Mouse (Mus musculus) thymus, postnatal 0 days (tissue): ENCODE data around the gene Gm4131. TPM values are rescaled to one million over a fixed set of nuclear protein-coding genes. Genes with fewer than 3 reads are reported as not detected.

Experiments
- DNase-seq: peaks from one replicate; pipeline ENCODE4 v3.0.0-alpha.2; 2015; ENCODE audit warnings: low spot score
- polyA plus RNA-seq: library from polyadenylated mRNA; unstranded; fragments of >200 nt; fragmentation: Nextera tagmentation; extraction: Ambion mirVana; gene quantifications from 2 replicates; pipeline ENCODE4 v1.2.1, GENCODE M21; 2015

Gene Gm4131
- polyA plus RNA-seq, 1 experiment from 2014 or later = not detected

DNA sequence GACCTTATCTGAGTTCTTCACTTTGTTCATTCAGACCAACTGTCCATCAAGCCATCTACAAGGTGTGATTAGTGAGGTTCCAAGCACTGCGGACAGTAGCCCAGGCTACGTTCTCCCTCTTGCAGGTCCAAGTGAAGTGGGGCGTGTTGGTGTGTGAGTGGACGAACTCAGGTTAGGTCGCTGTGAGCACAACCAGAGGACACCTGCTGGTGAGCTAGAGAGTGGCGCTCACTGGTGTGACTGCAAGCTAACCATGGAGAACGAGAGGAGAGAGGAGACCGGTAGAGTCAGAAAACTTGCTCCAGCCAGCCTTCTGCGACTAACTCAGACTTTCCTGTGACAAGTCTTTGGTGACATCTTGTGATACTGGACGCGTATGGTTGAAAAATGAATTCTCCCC lies 107.2 kb downstream of the Gm4131 start:
- DNase-seq = peak; percentile 8

DNA sequence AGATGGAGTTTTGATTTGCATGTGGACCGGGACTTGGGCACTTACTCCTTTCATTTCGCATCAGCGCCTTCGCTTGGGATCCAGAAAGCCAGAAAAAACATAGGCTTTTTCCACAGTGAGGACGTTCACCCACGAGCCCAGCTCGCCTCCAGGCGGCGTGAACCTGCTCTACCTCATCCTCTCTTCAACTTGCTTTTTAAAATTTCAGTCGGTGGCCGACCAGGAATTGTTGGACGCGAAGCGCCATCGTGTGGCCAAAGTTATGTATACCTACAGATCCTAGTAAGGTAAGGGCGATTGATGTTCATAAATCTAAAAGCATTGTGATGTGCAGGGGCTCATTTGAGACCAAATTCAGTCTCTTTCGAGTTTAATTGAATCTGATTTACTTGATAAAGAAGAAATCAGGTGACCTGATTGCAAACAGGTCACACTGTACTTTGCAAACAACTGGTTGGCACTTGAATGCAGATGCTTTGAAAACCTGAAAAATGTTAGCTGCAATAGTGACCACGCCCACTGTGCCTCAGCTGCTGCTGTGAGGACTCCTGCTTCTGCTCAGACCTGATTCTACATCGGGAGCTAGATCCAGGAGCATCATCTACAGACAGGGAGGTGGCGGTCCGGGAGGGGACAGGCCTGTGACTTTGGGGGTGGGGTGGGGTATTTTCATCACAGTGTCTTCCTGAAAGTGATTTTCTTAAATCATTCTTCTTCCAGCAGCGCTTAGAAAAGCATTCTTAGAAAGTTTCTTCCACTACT lies 109.1 kb downstream of the Gm4131 start:
- peak; percentile 85 for DNase-seq

DNA sequence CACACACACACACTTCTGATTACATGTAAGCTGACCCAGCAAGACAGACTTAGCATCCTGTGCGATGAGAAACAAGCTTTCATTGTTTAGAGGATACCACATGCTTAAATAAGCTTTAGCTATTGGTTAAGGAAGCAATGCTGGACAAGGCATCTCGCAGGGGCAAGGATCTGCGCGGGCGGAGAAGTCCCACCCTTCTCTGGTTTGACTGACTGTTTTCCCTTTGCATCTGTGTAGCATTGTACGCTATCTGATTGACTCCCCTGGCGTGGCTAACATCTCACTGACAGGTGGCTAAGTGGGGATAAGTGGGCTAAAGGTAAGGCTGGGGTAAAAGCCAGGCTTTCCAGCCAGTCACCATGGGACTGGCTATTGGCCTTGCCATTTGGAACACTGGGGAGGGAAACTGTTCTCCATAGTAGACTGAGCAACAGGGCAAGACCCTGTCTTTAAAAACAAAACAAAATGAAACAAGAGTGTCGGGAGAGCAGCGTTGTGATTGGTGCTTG lies 110.4 kb downstream of the Gm4131 start, which contains the start of gene Gucy1b2:
Gucy1b2 (minus strand) TSS at position 51 of the 509 bp plus-strand sequence.
- no peak for DNase-seq

DNA sequence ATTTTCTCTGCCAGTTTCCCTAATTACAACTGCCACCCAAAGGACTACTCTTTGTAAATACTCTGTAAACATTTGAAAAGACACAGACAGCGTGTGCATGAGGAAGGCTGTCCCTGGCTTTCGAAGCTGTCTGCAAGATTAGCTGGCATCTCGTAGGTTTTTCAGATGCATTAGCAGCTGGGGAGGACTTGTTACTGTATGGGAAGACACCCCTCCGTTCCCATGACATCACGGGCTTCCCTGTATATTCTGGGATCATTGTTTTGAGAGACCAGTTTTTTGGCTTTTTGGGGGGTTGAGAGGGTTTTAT lies 111.2 kb downstream of the Gm4131 start:
- no peak for DNase-seq

DNA sequence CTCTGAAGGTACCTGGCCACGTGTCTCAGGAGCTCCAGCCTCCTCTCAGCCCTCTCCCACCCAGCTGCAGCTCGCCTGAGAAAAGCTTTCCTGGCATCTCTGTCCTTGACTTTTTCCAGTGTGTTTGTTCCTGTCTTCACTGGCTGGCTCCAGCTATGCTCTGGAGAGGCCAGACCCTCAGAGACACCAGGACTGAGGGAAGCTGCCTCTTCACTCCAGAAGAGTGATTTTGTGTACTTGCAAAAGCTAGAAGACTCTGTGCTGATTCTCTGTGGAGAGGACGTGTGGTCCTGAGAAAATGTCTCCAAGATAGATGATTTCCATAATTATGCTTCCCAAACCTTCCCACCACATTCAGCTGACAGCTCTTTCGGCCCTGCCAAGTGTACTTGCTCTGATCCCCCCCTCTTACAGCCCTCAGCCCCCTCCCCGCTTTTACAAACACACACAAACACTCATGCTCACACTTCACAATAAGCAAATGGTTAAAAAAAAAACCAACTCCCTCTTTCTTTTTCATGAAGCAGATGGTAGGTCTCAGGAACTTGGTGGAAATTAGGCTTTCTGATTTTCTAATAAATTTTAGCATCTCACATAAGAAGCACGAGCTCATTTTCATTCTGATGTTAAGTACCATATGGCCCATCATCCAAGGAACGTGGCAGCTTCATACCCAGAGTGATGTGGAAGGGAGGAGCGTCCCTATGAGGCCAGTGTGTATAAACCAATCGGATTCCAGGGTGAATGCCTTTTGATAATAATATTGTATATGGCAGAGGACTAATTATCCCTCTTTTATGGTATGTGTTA lies 111.8 kb downstream of the Gm4131 start:
- no peak for DNase-seq

DNA sequence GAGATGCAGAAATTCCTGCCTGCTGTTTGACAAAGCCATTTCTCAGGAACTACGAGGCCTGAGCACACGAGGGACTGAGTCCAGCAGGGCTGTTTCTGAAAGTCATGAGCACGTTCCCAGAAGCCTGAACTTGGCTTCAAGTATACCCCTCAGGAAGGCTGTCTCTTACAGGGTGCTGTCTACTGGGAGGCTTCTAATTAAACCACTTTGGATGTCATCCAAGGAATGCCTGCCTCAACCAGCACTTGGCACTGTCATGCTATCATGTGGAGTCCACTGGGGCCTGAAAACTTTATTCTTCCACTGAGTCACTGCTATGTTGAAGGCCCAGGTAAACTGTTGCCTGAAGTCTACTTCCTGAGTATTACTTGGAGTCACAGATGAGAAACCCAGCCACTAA lies 112.6 kb downstream of the Gm4131 start:
- no peak for DNase-seq

DNA sequence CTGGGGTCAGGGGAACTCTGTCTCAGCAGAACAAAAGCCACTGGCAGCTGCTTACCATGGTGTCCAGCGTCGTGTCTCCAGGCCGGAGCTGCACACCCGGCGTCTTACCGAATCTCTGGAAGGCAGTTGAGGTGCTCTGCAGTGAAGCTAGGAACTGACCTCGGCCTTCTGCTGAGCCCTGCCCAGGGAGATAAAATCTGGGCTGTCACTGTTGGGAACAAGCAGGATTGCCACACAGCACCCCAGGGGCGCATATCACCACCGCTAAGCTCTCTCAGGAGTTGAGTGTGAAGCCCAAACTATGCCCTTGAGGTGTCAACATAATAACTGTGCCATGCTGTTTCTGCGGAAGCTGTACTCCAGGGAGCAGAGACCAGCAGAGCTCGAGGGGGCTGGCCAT lies 113.4 kb downstream of the Gm4131 start:
- no peak for DNase-seq

DNA sequence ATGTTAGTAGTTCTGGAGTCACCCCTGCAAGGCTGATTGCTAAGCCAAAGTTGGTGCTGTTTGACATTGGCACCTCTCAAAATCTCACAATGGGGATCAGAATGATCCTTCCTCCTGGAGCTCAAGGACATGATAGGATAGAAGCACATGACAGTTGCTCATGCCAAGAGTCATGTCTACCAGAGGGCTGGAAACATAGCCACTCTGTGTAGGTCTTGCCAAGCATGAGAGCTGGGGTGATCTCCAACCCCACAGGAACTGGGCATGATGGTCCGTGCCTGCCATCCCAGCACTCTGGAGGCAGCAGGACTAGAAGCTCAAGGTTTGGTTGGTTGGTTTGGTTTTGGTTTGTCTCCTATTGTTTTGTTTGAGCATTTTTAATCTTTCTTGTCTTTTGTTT lies 116.0 kb downstream of the Gm4131 start:
- no peak for DNase-seq

DNA sequence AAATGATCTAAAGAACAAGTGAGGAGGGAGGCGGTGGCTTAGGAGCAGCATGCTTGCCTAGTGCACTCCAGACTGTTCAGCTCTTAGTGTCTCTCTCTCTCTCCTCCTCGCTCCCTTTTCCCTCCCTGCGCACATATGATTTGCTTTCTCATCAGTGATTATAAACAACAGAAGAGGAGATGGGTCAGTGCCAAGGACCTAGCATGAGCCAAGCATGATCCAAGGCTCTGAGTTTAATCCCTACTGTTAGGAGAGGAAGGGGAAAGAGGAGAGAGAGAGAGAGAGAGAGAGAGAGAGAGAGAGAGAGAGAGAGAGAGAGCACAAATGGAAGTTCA lies 119.5 kb downstream of the Gm4131 start:
- DNase-seq = no peak

DNA sequence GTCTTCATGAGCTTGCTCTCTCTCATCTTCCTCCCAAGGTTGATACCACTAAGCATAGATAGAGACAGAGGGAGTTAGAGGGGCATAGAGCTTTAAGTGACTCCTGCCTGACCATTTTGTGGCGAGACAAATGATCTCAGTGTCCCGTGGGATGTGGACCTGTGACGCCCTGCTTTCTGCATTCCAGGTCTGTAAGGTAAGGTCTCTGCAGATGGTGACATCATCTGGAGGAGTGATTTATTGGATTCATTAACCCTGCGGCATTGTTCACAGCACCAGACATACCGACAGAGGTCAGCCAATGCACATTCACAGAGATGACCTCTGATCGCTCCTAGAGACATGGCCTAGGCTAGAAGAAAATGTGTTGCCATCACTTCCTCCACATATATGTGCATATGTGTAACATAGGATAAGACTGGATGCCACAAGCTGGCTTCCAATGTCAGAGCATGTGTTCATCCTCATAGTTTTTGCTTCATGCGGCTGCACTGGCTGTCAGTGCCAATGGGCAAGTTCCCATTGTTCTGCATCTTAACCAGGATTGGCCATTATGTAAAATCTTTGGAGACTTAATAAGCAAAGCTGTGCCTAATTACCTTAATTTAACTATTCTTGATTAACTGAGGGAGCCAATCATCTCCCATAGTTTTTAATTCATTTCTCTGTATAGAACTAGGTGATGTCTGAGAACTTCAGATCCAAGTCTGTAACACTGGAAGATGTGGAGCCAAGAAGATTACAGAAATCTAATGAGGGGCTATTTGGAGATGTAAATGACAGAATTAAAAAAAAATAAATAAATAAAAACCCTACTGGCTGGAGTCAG lies 120.1 kb downstream of the Gm4131 start:
- no peak for DNase-seq

DNA sequence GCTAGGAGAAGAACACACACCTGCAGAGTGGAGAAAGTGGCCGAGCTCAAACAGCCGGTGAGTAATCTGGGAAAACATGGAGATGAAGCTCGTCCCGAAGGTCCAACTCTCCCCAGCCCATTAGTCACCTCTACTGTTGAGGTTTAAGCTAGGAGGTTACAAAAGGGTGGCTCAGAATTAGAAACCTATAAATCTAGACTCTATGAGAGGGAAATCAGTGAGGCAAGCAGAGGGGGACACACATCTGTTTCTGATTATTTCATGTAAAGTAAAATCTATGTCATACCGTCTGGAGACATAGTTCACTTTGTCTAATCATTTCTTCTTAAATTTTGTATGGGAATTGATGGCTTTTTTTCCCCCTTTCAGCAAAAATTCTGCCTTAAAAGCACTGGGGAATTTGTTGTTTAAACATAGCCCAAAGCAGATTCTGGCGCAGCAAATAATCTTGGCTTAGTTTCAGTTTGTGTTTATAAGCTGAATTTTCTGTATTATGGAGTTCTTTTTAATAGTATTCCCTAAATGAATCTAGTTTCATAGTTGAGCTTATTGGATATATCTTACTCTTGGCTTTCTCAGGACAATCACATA lies 122.8 kb downstream of the Gm4131 start:
- DNase-seq = no peak

DNA sequence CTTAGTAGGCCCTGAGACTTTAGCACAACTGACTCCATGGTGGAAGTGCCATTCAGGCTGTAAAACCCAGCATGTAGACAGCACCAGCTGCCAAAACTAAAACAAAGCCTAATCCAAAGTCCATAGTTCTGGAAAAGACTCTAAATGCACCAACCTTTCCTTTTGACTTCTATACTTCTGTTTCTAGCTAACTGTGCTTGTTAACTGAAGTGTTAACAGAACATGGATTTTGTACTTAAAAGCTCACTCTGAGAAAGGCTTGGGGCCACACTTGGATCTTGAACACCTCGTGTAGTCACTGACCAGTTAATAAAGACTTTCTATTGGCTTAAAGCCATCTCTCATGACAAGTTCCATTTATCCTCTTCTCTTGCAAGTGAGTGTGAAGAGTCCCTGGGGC lies 123.8 kb downstream of the Gm4131 start:
- no peak for DNase-seq

DNA sequence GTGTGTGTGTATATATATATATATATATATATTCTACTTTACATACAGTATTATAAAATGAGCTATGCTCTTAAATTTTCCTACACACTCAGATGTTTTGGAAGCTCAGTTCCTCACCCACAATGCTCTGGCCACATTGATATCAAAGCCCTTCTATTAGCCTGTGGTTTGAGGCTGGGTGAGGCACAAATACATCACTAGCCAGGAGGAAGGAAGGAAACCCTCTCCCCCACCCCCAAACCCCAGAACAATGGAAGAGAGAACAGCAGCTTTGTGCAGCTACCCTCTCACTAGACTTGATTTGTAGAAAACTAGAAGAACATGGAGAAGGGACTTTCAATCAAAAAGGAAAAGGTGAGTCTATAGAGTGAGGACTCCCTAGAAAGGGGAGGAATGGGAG lies 126.7 kb downstream of the Gm4131 start:
- no peak for DNase-seq

DNA sequence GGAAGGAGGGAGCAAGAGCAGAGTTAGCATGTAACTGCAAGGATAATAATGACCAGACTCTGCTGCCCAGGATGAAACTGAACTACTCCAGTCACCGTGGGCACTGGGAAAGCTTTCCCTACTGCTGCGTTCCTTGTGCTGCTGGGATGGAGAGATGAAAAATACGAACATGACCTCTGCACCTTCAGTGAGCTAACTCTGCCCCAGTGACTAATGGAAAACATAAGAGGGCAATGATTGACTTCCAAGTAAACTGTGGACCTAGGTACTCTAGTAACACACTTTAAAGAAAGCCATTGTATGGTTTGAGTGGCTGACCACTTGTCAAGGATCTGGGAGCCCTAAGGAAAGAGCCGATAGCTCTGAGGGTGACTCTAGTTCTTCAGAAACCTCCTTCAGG lies 128.5 kb downstream of the Gm4131 start:
- no peak for DNase-seq

DNA sequence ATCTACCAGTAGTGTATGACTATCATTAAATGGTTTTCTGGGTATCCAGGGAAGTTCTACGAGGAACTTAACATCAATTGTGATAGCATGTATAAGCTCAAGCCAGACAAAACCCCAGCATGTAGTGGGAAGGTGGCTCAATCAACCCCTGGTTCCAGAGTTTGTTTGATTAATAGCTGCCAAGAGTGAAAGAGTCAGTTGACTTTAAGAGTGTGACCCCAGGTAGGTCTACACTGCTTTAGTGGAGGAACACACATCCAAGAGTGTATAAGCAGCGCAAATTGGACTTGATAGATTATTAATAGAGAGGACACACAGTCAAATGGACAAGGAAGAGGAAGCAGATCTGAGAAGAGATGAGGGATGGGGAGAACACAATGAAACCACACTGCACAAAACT lies 128.9 kb downstream of the Gm4131 start:
- no peak for DNase-seq

DNA sequence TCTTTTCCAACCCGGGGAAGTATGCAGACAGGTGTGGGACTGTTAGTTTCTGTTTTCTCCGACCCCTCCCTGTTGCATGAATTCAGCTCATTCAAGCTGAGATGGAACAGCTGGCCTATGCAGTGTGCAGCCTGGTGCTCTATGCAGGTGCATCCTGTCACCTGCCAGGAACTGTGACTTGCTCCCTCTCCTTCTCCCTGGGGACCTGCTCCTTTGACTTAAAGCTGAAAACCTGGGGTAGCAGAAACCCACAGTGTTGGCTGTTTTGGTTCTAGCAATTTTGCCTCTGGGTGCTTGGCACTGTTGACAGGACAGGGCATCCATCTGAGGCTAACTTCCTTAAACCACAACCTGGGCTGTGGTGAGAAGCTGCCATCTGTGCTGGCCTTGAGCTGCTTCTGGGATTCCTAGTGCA lies 141.4 kb downstream of the Gm4131 start:
- peak; percentile 77 for DNase-seq

DNA sequence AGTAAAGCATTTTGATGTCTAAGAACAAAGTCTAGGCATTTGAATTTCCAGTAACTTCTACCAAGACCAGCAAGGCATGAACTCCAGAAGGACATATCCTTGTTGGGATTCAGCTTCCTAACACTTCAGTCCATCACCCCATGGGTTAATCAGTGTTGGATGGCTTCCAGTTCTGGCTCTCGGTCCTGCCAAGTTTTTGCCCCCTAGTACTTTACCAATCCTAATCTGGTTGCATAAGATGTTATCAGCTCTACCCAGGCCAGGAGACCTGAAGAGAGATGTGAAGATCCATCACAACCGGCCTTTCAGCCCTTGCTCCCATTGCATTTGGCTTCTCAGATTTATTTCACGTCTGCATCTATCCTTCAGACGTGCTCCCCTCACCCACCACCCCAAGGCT lies 144.5 kb downstream of the Gm4131 start:
- no peak for DNase-seq

DNA sequence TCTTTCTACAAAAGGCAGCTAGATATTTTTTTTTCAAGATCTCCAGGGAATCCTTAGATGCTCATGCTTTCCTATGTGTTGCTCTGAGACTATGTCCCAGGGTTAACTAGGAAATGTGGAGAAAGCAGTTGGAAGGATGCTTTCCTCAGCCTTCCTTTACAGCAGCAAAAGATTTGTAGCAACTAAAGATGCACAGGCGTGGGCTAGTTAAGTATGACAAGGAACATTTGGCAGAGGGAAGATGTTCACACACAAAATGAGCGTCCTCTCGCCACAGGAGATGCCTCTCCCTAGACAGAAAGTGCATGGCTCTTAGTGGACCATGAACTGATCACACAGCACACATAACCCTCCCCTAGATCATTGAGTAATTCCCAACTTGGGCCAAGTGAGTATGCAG lies 149.2 kb downstream of the Gm4131 start:
- no peak for DNase-seq

DNA sequence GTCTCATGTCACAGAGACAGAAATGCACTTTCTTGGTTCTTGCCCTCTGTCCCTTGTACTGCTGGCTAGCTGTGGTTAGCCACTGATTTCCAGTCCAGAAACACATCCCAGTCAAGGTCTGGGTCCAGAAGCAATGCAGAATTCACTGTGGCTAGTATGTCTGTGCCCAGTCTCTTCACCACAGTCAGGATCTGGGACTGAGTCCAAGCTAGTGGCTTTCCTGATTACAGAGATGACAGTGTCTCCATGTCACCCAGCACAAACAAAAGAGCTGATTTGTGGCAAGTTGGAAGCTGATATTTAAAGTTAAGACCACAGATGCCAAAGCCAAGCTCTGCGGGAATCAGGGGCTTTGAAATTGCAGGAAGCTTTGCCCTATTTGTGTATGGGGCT lies 150.0 kb downstream of the Gm4131 start:
- no peak for DNase-seq

DNA sequence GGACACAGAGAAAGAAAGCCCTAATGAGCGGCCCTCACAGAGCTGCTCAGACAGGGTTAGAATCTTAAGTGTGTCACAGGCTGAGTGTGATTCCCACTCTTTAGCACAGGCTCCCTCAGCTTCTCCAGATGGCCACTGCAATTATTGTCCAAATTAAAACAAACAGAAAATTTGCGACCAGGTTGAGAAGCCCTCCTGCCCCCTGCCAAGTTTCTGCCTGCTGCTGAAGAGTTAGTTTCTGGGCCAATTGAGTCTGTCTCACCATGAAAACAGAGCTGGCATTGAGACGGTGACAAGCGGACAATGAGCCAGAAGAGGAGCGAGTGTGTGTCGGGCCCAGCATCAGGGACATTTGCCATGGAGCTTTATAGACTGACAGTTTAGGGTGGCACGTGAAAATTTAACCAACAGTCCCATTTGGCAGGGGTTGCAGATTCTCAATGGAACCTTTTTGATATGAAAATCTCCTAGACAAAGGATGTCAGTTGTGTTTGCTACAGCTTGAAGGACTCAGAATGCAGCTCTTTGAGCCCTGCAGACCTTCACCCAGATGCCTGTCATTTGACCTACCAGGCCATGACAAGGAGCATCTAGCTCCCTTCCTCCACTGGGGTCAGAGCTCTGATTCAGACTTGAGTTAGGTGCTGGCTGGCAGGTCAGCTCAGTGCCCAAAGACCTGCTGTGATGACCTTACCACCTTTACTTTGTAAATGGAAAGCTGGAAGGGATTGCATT lies 150.5 kb downstream of the Gm4131 start:
- DNase-seq = no peak
